Mouse (Mus musculus) stomach, embryonic 15.5 days (tissue): Measurements from ENCODE around the gene Tbc1d7. TPM values are rescaled to one million over a fixed set of nuclear protein-coding genes. Genes with fewer than 3 reads are reported as not detected.

Experiments
- polyA plus RNA-seq: library from polyadenylated mRNA; unstranded; fragments of >200 nt; fragmentation: Nextera tagmentation; extraction: Ambion mirVana; gene quantifications from 2 replicates; pipeline ENCODE4 v1.2.1, GENCODE M21; 2015

The Tbc1d7 gene
- polyA plus RNA-seq, 1 experiment from 2014 or later, result 34.6 TPM

Other genes starting within 250 kb of the Tbc1d7 start
- 0.45 and 0.73 TPM in 2 replicates for gene Gfod1, start 132.7 kb upstream of the Tbc1d7 start, polyA plus RNA-seq
- gene Sirt5, start 194.0 kb upstream of the Tbc1d7 start, polyA plus RNA-seq, result 16.7 and 18.7 TPM in 2 replicates
- gene Nol7, start 226.9 kb upstream of the Tbc1d7 start, polyA plus RNA-seq, result 148 and 156 TPM in 2 replicates